Mouse (Mus musculus): ENCODE measurements around the gene Tmem102.

Tmem102 gene

DNA sequence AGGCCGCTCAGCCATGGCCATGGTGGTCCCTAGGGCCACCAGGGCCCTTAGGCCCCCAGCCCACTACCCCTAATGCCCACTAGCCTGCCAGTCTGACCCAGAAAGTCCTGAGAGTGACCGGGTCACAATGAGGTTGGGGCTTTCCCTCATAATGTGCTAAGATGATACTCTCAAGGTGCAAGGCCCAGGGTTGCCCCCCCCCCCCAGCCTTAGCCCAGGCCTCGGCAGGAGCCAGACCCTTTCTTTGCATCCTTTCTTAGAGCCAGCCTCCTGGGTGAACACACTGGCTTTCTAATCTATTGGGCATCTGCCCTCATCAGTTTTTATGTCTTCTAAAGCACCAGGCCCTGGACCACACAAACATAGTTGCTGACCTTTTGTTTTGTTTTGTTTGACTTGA is 16.7 kb upstream of the Tmem102 start, which contains the start of gene Spem1:
Gene Spem1 (minus strand): TSS at position 101 of the 400 bp plus-strand sequence.
- DNase-seq (ENCODE audit: low read depth, low spot score), result no peak

DNA sequence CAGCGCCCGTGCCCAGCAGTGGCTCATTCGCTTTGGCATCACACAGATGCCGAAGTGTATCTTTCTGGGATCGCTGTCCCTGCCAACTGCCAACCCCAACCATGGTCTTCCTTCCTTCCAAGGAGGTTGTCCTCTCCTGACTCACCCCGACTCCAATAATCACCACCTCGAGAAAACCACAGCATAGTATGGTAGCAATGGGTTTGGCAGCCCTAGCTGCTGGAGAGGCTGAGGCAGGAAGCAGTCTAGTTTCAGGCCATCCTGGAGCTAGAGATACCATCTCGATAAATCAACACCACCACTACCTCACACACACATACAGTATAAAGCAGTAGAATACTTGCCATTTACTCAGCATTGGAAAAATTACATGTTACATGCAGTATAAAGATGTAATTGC is 13.4 kb upstream of the Tmem102 start:
- DNase-seq (ENCODE audit: low read depth, low spot score), result no peak

DNA sequence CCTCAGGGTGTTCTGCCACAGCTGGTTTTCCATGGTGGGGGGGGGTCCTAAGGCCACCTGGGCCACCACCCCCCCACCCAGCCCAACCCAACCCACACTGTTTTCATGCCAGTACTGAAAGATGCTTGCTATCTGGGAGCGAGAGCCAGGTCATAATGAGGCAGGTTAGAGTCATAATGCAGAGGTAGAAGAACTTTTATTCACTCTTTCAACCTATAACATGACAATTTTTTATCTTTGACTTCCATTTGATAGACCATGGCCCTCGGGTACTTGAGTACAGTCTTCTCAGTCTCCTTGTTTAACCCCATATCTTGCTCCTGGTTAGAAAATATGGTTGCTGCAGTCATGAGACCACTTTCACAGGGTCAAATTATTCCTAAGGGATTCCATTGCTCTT is 12.9 kb upstream of the Tmem102 start, which contains the start of gene Spem2:
Gene Spem2 (minus strand): TSS at position 101 of the 400 bp plus-strand sequence.
- DNase-seq (ENCODE audit: low read depth, low spot score), result no peak

DNA sequence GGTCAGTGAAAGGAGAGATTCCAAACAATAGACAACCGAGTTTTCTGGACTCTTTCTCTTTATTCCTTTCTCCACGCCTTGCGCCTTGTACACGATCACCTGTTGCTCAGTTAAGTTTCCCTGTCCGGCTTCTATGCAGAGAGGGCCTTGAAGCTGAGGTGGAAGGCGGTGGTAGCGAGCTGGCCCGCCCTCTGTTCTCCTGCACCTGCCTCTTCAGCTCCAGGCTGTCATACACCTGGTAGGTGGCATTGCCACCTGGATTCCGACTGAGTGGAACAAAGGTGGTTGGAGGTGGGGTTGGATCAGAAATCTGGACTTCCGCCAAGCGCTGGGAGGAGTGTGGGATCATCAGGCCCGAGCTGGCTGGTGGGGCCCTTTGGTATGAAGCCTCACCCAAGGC is 11.1 kb upstream of the Tmem102 start:
- no peak for DNase-seq (ENCODE audit: low read depth, low spot score)

DNA sequence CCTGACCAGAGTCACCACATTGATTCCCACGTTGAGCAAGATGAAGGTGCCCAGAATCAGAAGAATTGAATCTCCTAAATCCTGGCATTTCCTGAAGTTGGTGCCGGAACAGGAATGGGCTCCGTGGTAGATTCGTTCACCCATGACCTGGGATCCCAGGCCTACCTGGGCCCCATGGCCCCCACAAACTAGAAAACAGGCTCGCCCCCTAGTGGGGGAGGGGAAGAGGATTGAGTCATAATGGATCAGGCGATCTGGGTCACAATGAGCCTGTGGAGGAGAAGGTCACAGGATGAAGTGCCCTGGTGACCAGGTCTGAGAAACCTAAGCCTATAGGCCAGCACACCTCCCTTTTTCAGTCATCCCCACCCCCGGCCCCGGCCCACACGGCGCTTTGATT is 9.7 kb upstream of the Tmem102 start, which contains the start of gene Gm39566:
Gene Gm39566 (minus strand): TSS at position 144 of the 400 bp plus-strand sequence.
- no peak for DNase-seq (ENCODE audit: low read depth, low spot score)

DNA sequence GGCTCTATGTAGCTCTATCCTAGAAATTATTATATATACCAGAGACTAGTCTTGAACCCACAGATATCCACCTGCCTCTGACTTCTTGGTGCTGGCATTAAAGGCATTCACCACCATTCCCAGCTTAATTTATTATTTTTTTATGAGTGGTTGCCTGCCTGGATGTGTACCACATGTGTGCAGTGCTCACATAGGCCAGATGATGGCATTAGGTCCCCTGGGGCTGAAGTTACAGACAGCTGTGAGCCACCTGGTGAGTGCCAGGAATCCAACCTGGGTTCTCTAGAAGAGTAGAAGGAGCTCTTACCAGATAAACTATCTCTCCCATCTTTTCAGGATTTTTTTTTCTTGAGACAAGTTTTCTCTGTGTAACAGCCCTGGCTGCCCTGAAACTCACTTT is 4.9 kb upstream of the Tmem102 start:
- DNase-seq (ENCODE audit: low read depth, low spot score), result no peak

DNA sequence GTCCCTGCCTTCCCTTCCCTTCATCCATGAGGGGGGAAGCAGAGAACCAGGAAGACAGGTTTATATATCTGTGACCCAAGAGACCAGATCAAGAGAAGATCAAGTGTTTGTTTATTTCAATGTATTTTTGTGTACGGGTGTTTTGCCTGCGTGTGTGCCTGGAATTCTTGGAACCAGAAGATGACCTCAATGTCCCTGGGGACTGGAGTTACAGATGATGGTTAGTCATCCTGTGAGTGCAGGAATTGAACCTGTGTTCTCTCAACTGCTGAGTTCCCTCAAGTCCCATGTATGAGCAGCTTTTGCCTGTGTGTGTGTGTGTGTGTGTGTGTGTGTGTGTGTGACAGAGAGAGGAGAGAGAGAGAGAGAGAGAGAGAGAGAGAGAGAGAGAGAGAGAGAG is 2.2 kb upstream of the Tmem102 start:
- no peak for DNase-seq (ENCODE audit: low read depth, low spot score)

DNA sequence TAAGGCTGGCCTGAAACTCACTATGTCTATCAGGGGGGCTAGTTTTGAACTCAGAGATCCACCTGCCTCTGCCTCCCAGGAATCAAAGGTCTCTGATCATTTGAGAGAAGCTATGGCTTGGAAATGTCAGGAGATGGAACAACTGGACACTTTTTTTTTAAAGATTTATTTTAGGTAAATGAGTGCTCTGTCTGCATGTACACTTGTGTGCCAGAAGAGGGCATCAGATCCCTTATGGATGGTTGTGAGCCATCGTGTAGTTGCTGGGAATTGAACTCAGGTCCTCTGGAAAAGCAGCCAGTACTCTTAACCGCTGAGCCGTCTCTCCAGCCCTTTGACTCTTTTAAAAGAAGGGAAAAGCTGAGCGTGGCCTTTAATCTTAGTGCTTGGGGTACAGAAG is 954 bp upstream of the Tmem102 start:
- DNase-seq (ENCODE audit: low read depth, low spot score), result peak; percentile 45

DNA sequence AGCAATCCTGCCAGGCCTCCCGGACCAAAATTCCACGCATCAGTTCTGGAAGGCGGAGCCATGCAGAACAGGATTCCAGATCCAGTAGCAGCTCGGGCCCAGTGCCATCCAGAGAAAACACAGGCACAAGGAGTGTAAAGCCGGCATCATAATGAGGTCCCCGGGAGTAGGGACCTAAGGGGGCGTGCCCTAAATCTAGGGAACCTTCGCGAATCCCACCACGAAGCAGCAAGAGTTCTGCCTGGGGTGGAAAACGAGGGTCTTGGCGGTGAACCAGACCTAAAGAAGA is 828 bp downstream of the Tmem102 start:
- peak; percentile 31 for DNase-seq (ENCODE audit: low read depth, low spot score)

DNA sequence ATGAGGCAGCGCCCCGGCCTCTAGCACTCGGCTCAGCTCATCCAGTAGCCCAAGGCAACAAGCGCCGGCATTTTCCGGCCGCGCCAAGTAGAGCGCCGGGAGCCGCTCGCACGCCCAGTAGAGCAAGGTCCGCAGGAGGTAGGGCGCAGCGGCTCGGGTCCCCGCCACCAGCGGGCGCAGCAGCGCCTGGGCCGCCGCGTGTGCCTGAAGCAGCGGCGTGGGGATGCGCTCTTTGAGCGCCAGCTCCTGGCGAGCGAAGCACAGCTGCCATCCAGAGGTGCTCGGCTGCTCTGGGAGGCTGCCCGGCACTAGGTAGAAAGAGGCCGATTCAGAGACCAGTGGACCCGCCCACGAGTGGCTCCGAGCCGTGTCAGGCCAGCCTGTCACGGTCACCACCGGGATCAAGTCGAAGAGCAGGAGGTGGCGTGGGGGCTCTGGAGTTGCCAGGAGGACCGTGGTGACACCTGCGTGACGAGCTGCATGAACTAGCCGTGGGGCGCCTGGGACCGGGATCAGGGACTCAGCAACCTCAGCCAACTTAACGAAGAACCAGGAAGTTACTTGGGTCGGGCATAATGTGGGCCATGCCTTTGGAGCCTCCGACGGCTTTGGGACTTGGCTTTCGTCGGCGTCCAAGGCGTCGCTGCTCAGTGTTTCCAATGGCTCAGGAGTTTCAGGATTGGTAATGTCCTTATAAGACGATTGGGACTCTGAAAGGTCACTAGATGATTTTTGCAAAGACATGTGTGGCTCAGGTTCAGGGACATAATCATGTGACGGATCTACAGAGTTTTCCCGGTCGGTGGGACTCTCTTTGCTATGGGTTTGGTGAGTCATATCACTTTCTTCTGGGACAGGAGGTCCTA is 1.4 kb downstream of the Tmem102 start:
- DNase-seq (ENCODE audit: low read depth, low spot score), result peak; percentile 63

DNA sequence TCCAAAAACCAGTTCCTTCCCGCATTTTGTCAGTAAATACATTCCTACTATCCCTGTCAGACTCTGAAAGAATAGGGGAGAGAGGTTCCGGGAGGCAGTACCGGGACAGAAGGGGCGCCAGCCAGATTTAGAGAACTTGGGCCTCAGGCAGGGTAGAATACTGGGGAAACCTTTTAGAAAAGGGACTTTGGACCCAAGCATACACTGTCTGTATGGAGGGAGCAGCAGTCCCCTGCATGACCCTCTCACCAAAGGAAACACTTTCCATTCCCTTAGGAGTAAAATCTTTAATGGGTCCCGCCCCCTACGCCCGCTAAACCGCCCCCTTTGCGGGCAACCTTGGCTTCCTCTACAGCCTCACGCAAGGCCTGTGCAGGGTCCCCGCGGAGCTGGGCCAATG is 2.1 kb downstream of the Tmem102 start:
- DNase-seq (ENCODE audit: low read depth, low spot score), result no peak

DNA sequence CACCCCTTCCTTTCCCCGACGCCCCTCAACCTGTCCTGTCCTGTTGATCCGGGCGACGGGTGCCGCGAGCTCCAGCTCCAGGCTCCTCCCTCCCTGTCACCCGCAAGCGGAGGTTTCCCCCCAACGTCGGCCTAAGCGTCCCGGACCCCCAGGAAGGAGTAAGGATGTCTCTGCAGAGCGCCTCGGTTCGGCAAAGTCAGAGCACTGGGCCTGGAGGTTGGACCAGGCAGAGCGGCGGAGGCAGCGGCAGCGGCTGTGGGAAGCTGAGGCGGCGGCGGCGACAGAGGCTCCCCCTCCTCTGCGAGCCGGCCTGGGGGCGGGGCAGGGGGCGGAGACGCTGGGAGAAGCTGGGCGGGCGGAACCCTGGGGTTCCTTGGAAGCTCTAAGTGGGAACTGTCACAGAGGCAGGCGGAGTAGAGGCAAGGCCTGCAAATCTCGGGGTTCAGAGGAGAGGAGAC is 2.7 kb downstream of the Tmem102 start:
- peak; percentile 87 for DNase-seq (ENCODE audit: low read depth, low spot score)

DNA sequence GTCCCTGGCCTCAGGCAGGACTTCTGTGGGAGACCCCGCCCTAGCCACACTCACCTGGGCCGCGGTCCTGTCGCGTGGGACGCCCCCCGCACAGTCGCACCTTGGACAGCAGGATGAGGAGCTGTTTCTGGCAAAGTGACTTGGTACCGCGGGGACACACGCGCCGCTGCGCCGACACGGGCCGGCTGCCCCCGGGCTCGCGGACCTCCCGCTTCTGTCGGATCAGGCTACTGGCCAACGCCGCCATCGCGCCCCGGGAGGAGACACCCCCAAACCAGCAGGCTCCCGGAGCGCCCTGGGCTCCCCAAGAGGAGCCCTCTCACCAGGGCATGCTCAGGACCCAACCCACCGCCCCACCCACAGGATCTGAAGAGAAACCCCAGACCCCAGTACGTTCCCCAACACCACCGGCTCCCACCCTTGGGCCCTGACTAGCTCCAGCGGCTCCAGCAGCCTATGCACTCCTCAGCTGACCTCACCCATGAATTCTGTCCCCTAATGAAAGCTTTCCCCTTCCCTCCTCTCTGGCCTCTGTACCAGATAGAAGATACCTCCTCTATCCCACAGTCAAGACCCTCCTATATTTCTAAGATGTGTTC is 3.9 kb downstream of the Tmem102 start, which contains the start of gene Fgf11:
Gene Fgf11 (minus strand): TSS at position 479 of the 599 bp plus-strand sequence.
- no peak for DNase-seq (ENCODE audit: low read depth, low spot score)

DNA sequence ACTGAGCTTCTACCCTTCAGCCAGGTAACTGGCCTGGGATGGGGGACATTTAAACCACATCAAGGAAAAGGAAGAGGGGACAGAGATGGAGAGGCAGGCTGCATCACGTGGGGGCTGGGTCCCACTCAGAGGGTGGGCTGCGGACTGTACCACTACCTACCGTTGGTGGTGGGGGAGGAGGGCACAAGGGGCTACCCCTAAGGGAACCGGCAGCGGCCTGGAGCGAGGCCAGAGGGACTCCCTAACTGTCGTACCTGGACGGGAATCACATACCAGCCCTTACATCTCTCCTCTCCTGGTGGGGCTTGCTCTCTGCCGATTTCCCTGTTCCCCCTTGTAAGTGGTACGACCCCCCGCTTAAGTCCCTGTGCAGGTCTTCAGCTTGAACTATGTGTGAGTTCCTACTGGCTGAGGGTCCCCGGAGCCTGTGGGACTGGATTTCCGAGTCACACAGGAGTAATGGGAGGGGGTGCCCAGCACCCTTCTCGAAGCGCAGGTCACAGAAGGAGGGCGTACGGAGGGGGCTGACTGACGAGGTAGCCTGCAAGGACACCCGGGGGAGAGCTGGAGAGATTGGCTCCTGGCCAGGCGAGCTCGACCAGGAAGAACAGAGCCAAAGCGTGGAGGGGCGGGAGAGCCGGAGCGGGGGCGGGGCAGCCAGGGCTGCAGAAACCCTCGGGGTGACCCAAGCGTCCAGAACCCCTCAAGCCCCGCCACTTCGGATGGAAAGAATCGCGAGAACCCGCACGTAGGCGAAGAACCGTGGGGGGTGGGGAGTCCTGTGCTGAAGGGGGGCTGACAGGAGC is 4.8 kb downstream of the Tmem102 start:
- DNase-seq (ENCODE audit: low read depth, low spot score), result peak; percentile 89

DNA sequence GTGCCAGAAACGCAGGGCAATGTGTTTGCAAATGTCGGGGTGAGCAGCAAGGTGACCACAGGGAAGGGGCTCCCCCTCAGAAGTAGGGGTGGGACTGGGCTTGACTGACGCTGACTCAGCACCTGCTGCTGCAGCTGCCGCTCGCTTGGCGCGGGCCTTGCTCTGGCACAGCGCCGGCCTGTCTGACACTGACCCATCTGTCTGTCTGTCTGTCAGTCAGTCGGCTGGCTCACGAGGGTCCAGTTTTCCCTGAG is 5.4 kb downstream of the Tmem102 start:
- DNase-seq (ENCODE audit: low read depth, low spot score), result no peak

DNA sequence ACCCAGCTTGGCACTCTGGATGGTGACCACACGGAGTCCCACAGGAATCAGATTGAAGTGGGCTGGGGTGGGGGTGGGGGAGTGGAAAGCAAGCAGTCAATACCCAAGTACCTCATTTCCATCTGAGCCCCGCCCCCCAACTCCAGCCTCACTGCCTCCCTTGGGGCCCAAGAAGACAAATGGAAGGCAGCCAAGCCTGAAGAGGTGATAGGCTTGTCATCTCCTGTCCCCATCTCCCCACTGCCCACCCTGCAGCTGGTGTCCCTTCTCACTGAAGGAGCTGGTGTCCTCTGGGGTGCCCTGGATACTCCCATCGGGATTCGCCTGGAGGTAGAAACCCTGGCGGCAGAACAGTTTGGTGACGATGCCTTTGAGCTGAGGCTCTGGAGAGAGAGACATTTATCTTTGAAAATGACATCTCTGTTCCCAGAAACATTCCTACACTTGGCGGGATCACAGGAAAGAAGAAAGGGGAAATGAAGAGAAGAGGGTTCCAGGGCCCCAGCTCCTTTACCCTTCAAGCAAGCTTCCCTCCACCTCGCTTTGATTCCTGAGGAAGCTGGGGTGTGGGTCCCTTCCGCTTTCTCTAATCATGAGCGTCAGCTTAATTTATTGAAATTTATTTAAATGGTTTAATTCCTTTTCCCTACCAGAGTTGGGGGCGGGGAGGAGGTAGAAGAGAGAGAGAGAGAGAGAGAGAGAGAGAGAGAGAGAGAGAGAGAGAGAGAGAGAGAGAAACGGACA is 5.9 kb downstream of the Tmem102 start:
- peak; percentile 68 for DNase-seq (ENCODE audit: low read depth, low spot score)

DNA sequence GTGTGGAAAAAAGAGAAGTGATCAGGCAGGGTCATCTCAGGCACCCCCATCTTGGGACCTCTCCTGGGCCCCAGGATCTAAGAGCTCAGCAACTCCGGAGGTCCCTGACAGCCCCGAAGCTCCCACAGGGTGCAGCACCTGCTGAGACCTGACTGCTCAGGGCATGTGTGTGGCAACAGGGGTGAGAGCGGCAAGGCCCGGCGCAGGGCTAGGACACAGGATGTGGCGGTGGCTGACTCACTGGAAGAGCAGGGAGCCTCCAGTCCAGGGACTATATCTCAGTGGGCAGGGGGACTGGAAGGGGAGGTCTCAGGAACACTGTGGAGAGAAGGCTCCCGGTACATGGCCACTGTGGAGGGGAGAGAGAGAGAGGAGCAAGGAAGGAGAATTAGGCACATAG is 7.5 kb downstream of the Tmem102 start:
- no peak for DNase-seq (ENCODE audit: low read depth, low spot score)

DNA sequence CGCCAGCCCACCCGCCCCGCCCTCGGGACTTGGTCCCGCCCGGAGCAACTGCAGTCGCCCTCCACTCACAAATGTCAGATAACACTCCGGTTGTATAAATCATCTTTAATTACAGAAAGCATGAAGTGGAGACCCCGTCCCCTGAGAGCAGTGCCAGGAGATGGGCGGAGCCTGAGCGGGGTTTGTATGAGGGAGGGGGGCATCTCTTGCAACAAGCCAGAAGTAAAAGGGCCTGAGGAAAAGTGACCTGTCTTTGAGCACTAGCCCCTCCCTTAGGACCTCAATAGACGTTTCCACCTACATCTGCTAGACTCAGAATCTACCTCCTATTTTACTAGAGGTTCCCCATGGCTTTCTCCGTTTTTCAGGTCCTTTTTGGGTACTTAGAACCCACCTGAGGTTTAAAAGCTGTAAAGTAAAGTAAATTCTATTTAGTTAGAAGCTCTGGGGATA is 9.4 kb downstream of the Tmem102 start:
- DNase-seq (ENCODE audit: low read depth, low spot score), result no peak

DNA sequence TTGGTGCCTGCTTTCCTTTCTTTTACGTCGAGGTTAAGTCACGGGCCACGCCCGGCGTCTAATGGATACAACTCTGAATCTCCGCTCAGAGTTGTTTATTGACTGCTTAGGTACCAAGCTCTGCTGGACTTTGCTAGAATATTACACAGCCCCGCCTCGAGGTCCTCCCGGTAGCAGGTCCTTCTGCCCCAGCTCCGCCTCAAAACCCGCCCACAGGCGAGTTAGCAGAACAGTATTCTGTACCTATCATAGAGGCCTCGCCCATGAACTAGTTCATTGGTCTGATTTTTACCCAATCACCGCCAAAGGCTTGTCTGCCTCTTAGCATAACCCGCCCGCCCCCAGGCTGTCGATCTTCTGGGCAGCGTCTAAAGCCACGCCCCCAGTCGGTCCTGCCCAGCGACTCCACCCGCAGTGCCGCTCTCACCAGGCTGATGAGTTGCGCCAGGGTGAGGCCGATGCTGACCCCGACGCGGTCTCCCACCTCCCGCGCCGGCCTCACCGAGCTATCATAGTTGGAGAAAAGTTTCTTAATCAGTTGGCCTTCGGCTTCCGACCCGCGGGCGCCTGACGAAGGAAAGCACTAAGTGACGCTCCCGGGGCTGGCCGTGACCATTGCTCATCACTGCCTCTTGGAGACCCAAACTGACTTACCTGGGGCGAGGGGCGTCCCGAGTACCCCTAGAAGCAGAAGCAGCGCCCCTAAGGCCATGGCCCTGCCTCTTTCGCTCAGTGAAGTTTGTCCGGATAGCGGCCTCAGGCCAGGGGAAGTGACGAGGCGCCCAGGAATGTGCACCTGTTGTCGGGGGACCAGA is 10.0 kb downstream of the Tmem102 start, which contains the start of gene Chrnb1:
Gene Chrnb1 (minus strand): TSS at position 776 of the 815 bp plus-strand sequence.
- DNase-seq (ENCODE audit: low read depth, low spot score), result peak; percentile 99

DNA sequence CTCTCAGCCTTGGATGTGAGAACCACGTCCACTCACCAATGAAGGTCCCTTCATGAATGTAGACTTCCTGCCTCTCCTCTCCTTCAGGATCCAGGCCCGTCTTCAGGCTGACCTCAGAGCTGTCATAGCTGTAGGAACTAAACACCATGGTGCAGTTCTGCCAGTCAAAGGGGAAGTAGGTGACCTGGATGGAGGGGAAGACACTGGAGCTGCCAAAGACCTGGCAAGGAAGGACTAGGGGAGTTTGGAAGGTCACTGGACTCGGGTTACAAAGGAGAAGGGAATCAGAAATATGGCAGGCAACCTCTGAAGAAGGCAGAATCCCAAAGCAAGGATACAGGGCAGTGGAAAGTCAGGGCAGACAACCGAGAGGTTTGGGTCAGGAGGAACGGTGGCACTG is 12.0 kb downstream of the Tmem102 start:
- no peak for DNase-seq (ENCODE audit: low read depth, low spot score)

DNA sequence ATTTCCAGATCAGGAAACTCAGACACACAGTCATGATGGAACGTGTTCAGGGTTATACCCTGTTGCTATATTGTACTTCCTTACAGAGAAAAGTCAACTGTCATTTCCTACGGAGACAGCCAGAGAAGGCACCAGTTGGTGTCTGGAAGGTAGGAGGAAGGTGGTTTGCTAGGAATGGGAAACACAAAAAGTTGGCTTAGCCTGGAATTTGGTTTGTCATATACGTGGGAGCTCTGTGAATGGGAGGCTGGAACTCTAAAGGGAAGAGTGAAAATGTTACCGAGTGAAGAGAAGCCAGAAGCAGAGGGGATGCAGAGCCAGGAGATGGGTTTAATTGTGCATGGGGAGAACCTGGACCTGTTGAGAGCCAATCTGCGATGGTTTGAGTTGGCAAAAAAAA is 14.0 kb downstream of the Tmem102 start:
- no peak for DNase-seq (ENCODE audit: low read depth, low spot score)
